Mouse (Mus musculus): ENCODE data around the gene Cpsf4.
A peak's percentile ranks its signal among the peaks of the same experiment; 100 is the strongest.
"Not testable (repeated sequence)": the region's sequence is repeated elsewhere in the genome, so short reads cannot be mapped to it uniquely, and the experiment has no call there.

Cpsf4 gene

GRCm38 (mm10) chr5:145166536-145167305 lies at the start of gene Cpsf4, which contains the start of gene Ptcd1:
TSS of gene Cpsf4 (plus strand) at chr5:145167213.
TSS of gene Ptcd1 (minus strand) at chr5:145167108.
- peak; percentile 98 for DNase-seq (ENCODE audit: low spot score)

- DNase-seq (ENCODE audit: low spot score), result no peak
Observed at GRCm38 (mm10) chr5:145118005-145118404, 49.0 kb upstream of the Cpsf4 start.

- no peak for DNase-seq (ENCODE audit: low spot score)
Observed at GRCm38 (mm10) chr5:145118461-145118860, 48.6 kb upstream of the Cpsf4 start.

GRCm38 (mm10) chr5:145119385-145119784 lies 47.6 kb upstream of the Cpsf4 start:
- DNase-seq (ENCODE audit: low spot score), result no peak

GRCm38 (mm10) chr5:145120921-145121320 lies 46.1 kb upstream of the Cpsf4 start:
- no peak for DNase-seq (ENCODE audit: low spot score)

- DNase-seq (ENCODE audit: low spot score), result no peak
Observed at GRCm38 (mm10) chr5:145123396-145123795, 43.6 kb upstream of the Cpsf4 start.

- no peak for DNase-seq (ENCODE audit: low spot score)
Observed at GRCm38 (mm10) chr5:145126580-145126979, 40.4 kb upstream of the Cpsf4 start.

GRCm38 (mm10) chr5:145129124-145129523 lies 37.9 kb upstream of the Cpsf4 start:
- DNase-seq (ENCODE audit: low spot score), result no peak

GRCm38 (mm10) chr5:145129773-145130172 lies 37.2 kb upstream of the Cpsf4 start:
- not testable (repeated sequence) for DNase-seq (ENCODE audit: low spot score)

GRCm38 (mm10) chr5:145130191-145130590 lies 36.8 kb upstream of the Cpsf4 start:
- peak; percentile 47 for DNase-seq (ENCODE audit: low spot score)

GRCm38 (mm10) chr5:145130995-145131394 lies 36.0 kb upstream of the Cpsf4 start:
- no peak for DNase-seq (ENCODE audit: low spot score)

GRCm38 (mm10) chr5:145133275-145133674 lies 33.7 kb upstream of the Cpsf4 start:
- not testable (repeated sequence) for DNase-seq (ENCODE audit: low spot score)

GRCm38 (mm10) chr5:145138836-145139235 lies 28.2 kb upstream of the Cpsf4 start:
- no peak for DNase-seq (ENCODE audit: low spot score)

GRCm38 (mm10) chr5:145139571-145140519 lies 27.2 kb upstream of the Cpsf4 start, which contains the start of the genes Pdap1 and Bud31:
TSS of gene Pdap1 (minus strand) at chr5:145140238.
TSS of gene Bud31 (plus strand) at chr5:145140362.
- peak; percentile 94 for DNase-seq (ENCODE audit: low spot score)

GRCm38 (mm10) chr5:145140611-145141010 lies 26.4 kb upstream of the Cpsf4 start:
- no peak for DNase-seq (ENCODE audit: low spot score)

- DNase-seq (ENCODE audit: low spot score), result peak; percentile 61
Observed at GRCm38 (mm10) chr5:145147748-145148147, 19.3 kb upstream of the Cpsf4 start.

GRCm38 (mm10) chr5:145149294-145149693 lies 17.7 kb upstream of the Cpsf4 start:
- no peak for DNase-seq (ENCODE audit: low spot score)

GRCm38 (mm10) chr5:145152690-145153089 lies 14.3 kb upstream of the Cpsf4 start:
- no peak for DNase-seq (ENCODE audit: low spot score)

GRCm38 (mm10) chr5:145161361-145161760 lies 5.7 kb upstream of the Cpsf4 start:
- DNase-seq (ENCODE audit: low spot score), result no peak

GRCm38 (mm10) chr5:145164710-145165109 lies 2.3 kb upstream of the Cpsf4 start:
- DNase-seq (ENCODE audit: low spot score), result no peak

GRCm38 (mm10) chr5:145165184-145165583 lies 1.8 kb upstream of the Cpsf4 start:
- no peak for DNase-seq (ENCODE audit: low spot score)

GRCm38 (mm10) chr5:145167306-145167661 lies 271 bp downstream of the Cpsf4 start:
- no peak for DNase-seq (ENCODE audit: low spot score)
